Mouse (Mus musculus) adipose tissue, adult 10 weeks (tissue): ENCODE results near the gene Sec31b. TPM values are rescaled to one million over a fixed set of nuclear protein-coding genes. Genes with fewer than 3 reads are reported as not detected.

ENCODE experiments used
- polyA plus RNA-seq: library from polyadenylated mRNA; stranded (reverse); fragments of 350-450 nt; fragmentation: Illumina TruSeq; extraction: RNeasy Lipid Tissue Mini Kit (QIAGEN cat#74804); gene quantifications from one replicate; pipeline ENCODE4 v1.2.3, GENCODE M21; 2014; ENCODE audit warnings: low read depth, low replicate concordance

Sec31b gene
- 5.5 TPM for polyA plus RNA-seq

DNA sequence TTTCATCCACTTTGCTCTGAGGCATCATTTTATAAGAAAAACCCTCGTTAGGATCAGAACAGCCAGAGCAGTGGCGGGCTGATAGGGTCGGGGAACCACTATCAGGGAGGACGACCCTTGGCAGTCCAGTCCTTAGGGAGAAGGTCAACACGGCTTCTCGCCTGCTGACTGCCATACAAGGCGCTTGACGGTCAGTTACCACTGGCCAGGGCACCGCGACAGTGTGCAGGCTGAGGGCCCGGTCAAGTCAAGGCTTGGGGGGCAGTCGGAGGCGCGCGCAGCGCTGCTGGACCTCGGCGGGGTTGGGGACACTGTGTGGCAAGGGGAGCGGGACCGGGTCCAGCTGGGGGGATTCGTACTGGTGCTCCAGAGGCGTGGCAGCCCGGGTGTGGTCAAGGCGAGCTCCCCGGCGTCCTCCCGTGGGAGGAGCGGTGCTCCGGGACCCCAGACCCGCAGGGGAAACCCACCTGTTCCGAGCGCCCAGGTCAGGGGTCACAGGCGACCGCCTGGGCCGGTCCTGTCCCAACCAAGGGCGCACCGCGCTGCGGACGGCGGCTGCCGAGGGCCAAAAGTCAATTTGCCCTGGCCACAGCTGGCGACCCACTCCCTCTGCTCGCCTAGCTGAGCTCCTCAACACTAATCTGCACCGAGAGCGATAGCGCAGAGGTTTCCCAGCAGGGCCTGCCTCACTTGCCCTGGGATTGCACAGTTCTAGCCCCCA, at the start of gene Sec31b:
TSS of gene Sec31b (minus strand) at position 544 of the 721 bp plus-strand sequence.

DNA sequence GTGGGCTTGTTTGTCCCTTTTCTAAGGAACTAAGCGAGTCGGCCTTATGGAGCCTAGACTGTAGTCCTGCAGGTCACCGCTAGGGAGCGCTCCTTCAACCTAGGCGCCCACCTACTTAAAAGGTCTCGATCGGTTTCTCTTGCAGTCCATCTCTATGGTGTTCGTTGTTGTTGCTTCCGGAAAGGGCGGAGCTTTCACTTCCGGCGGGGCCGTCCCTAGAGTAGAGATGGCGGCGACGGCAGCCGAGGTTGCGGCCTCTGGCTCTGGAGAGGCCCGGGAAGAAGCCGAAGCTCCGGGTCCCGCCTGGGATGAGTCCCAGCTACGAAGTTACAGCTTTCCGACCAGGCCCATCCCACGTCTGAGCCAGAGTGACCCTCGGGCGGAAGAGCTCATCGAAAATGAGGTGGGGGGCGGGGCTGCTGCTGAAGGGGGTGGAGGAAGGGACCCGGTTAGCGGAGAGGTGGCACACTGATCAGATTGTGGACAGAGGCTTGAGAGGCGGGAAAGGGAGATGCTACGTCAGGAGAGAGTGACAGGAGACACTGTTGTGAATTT, 17.1 kb upstream of the Sec31b start, which contains the start of gene Hif1an:
TSS of gene Hif1an (plus strand) at position 199 of the 555 bp plus-strand sequence.

DNA sequence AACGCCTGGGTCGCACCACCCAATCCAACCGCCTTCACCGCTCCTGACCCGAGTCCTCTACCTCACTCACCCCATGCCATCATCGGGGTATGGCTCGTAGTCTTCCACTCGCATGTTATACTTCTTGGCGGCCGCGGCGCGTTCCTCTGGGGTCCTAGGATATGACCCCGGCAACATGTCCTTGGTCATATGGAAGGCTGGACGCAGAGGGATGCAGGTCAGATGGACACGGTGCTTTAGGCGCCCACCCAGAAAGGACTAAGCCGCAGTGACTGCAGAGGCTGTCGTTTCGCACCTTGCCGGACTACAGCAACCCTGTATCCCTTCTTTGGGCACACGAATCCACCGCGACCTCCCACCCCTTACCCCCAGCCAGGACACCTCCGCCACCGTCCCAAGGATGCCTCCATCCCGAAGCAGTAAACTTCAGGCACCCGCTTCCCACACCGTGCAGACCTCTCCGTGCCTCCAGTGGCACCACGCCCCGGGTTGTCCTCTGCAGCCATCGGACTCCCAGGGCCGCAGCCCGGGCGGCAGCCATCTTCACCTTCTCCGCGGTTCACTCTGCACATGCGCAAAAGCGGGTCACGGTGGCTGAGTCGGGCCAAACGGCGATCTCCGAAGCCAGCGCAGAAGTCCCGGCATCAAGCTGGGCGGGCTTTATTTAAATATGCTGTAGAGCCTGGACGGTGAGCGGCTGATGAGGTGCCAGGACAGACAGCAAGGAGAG, 9.4 kb upstream of the Sec31b start, which contains the start of gene Ndufb8:
TSS of gene Ndufb8 (minus strand) at position 580 of the 730 bp plus-strand sequence.

DNA sequence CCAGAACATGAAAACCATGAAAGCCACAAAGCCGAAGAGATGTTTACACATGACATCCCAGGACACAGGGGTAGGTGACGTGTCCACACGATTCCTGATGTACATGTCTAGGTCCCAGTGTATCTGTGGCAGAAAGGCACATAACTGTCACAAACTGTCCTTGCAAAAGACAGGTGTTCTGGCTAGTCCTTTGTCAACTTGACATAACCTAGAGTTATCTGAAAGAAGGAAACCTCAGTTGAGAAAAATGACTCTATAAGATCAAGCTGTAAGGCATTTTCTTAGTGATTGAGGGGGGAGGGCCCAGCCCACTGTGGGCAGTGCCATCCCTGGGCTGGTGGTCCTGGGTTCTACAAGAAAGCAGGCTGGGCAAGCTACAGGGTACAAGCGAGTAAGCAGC, 7.1 kb upstream of the Sec31b start, which contains the start of gene Gm20538:
TSS of gene Gm20538 (minus strand) at position 101 of the 400 bp plus-strand sequence.

DNA sequence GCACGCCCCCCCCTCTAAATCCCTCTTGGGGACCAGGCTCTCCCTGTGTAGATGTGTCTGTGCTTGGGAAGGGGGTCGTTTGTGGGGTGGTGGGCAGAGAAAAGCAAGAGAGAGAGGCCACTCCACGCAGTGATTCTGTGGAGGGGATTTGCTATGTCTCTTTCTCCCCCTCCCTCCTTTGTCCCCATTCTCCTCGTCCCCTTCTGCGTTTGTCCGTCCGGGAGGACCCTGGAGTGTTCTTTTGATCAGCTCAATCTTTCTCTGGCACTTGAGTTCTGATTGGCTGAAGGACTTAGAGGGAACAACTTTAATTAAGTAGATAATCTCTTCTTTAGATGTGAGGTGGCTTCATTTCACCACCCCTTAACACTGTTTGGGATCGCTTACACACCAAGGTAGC, 52.5 kb downstream of the Sec31b start, which contains the start of gene Wnt8b:
TSS of gene Wnt8b (plus strand) at position 345 of the 400 bp plus-strand sequence.

Other genes starting within 250 kb of the Sec31b start
- gene Scd4, start 212.8 kb downstream of the Sec31b start, polyA plus RNA-seq: 0.83 TPM
- gene Scd1, start 138.0 kb downstream of the Sec31b start, polyA plus RNA-seq: 3,372 TPM
- 0.22 TPM for gene Wnt8b, start 52.4 kb downstream of the Sec31b start, polyA plus RNA-seq
- gene Gm20538, start 7.0 kb upstream of the Sec31b start, polyA plus RNA-seq: not detected
- 305 TPM for gene Ndufb8, start 9.6 kb upstream of the Sec31b start, polyA plus RNA-seq
- 19.0 TPM for gene Hif1an, start 17.0 kb upstream of the Sec31b start, polyA plus RNA-seq
- 29.0 TPM for gene Pax2, start 210.2 kb upstream of the Sec31b start, polyA plus RNA-seq